Comparison of ENCODE assay signal across 12 mouse cellular contexts in genomic region chr9:110287321-110287924, GRCm38 (mm10). TPM values are rescaled to one million over a fixed set of nuclear protein-coding genes. Genes with fewer than 3 reads are reported as not detected.
DNase-seq lines count a peak whose midpoint lies in the region; ATAC-seq and TF ChIP-seq lines count a peak whose summit lies in the region.
"Had no signal": no experiment of that assay in that cellular context is flagged by ENCODE, and none has a peak within 500 bp of the region (broad histone marks: within the 10 kb centered on the region; RNA-seq: fewer than 3 reads in every experiment).

No protein-coding gene starts in this region.

- no peak overlapping the region for H3K4me2 ChIP-seq in forebrain, postnatal 0 days (ENCODE audit: low read depth)
- H3K4me2 ChIP-seq in liver, postnatal 0 days (ENCODE audit: low read depth, low read length), result no peak overlapping the region
- H3K4me2 ChIP-seq in liver, embryonic 11.5 days, result no peak overlapping the region
- H3K4me2 ChIP-seq: limb, embryonic 15.5 days had no signal

- TF ChIP-seq EP300 in liver, postnatal 0 days (IDR thresholded peaks at IDR 0.05; ENCODE audit: low read depth), result no peak

- 0 out of 2 replicates have a peak, but pooled peaks cover 6% of the 10 kb centered on the region for H3K4me1 ChIP-seq in forebrain, postnatal 0 days (ENCODE audit: insufficient read depth)
- H3K4me1 ChIP-seq in liver, postnatal 0 days (ENCODE audit: insufficient read depth), result no peaks in the 10 kb centered on the region
- H3K4me1 ChIP-seq in liver, embryonic 11.5 days (replicated peaks; ENCODE audit: control insufficient read depth, insufficient read depth, low read length), result no peaks in the 10 kb centered on the region
- H3K4me1 ChIP-seq: limb, embryonic 15.5 days had no signal

- TF ChIP-seq CTCF in forebrain, postnatal 0 days (IDR thresholded peaks at IDR 0.05; ENCODE audit: low read depth), result no peak
- TF ChIP-seq CTCF in liver, postnatal 0 days (IDR thresholded peaks at IDR 0.05; ENCODE audit: low read depth), result no peak

- H3K9ac ChIP-seq in forebrain, postnatal 0 days, result no peak overlapping the region
- no peak overlapping the region for H3K9ac ChIP-seq in liver, postnatal 0 days (replicated peaks)
- H3K9ac ChIP-seq in liver, embryonic 11.5 days (ENCODE audit: low read depth, low read length), result no peak overlapping the region
- H3K9ac ChIP-seq: limb, embryonic 15.5 days had no signal

- 17% methylated on average over 7 of the region's 7 CpGs for WGBS in forebrain, postnatal 0 days
- WGBS in liver, postnatal 0 days (ENCODE audit: insufficient replicate concordance), result 73% methylated on average over 7 of the region's 7 CpGs
- 79% methylated on average over 7 of the region's 7 CpGs for WGBS in liver, embryonic 11.5 days

- no peaks in the 10 kb centered on the region for H3K9me3 ChIP-seq in forebrain, postnatal 0 days (ENCODE audit: low read length)
- no peaks in the 10 kb centered on the region for H3K9me3 ChIP-seq in liver, postnatal 0 days (ENCODE audit: low read length)
- no peaks in the 10 kb centered on the region for H3K9me3 ChIP-seq in liver, embryonic 11.5 days (ENCODE audit: control insufficient read depth, low read length)
- H3K9me3 ChIP-seq: embryonic facial prominence, embryonic 10.5 days; limb, embryonic 15.5 days had no signal

- peak overlapping the region; percentile 72 for H3K27ac ChIP-seq in forebrain, postnatal 0 days (ENCODE audit: low read depth, low read length)
- no peak overlapping the region for H3K27ac ChIP-seq in liver, postnatal 0 days (ENCODE audit: low read depth)
- H3K27ac ChIP-seq in liver, embryonic 11.5 days (ENCODE audit: low read depth, low read length), result no peak overlapping the region
- H3K27ac ChIP-seq: embryonic facial prominence, embryonic 10.5 days; limb, embryonic 15.5 days had no signal

- peak; percentile 93 for ATAC-seq in forebrain, postnatal 0 days
- no peak for ATAC-seq in liver, postnatal 0 days
- no peak for ATAC-seq in liver, embryonic 11.5 days (replicated peaks; ENCODE audit: low FRiP score)

- peak; percentile 62 for DNase-seq in Muller cell, postnatal 12 days (ENCODE audit: inconsistent ontology term)
- peak; percentile 53 for DNase-seq in cerebellum, adult 11 months
- DNase-seq in forebrain, postnatal 0 days, result peak; percentile 79
- DNase-seq in left cerebral cortex, postnatal 10 days (ENCODE audit: extremely low spot score in 1 of 2, low spot score in 2 of 2), result peak; percentile 46 to 76
- no peak for DNase-seq in liver, postnatal 0 days
- DNase-seq in liver, embryonic 11.5 days (ENCODE audit: low spot score), result no peak
- DNase-seq in adrenal gland, postnatal 10 days, result no peak
- DNase-seq in spleen, postnatal 10 days (ENCODE audit: low spot score in 2 of 2), result no peak
- DNase-seq: gastrocnemius, postnatal 36 days; kidney, adult 18-20 months had no signal

- intact Hi-C loops in left cerebral cortex, postnatal 10 days (cut with DNase I), result no loop called here

- H3K4me3 ChIP-seq in forebrain, postnatal 0 days (ENCODE audit: low read depth, low read length), result no peak overlapping the region
- no peak overlapping the region for H3K4me3 ChIP-seq in liver, postnatal 0 days (ENCODE audit: low read depth, low read length)
- no peak overlapping the region for H3K4me3 ChIP-seq in liver, embryonic 11.5 days (ENCODE audit: low read depth, low read length)
- H3K4me3 ChIP-seq: embryonic facial prominence, embryonic 10.5 days; limb, embryonic 15.5 days had no signal

- H3K36me3 ChIP-seq in forebrain, postnatal 0 days (ENCODE audit: insufficient read depth), result no peaks in the 10 kb centered on the region
- no peaks in the 10 kb centered on the region for H3K36me3 ChIP-seq in liver, postnatal 0 days (replicated peaks; ENCODE audit: insufficient read depth, low read length)
- no peaks in the 10 kb centered on the region for H3K36me3 ChIP-seq in liver, embryonic 11.5 days (ENCODE audit: control insufficient read depth, insufficient read depth, low read length)
- H3K36me3 ChIP-seq: embryonic facial prominence, embryonic 10.5 days; limb, embryonic 15.5 days had no signal

- H3K27me3 ChIP-seq in forebrain, postnatal 0 days (ENCODE audit: insufficient read depth, low read length), result no peaks in the 10 kb centered on the region
- no peaks in the 10 kb centered on the region for H3K27me3 ChIP-seq in liver, postnatal 0 days (ENCODE audit: insufficient read depth, low read length)
- H3K27me3 ChIP-seq in liver, embryonic 11.5 days (replicated peaks; ENCODE audit: control insufficient read depth, insufficient read depth, low read length), result no peaks in the 10 kb centered on the region
- H3K27me3 ChIP-seq: limb, embryonic 15.5 days had no signal

RNA-seq across cellular contexts. Expression of gene Elp6, which starts 17.6 kb away (rescaled TPM):
- 27.8 and 35.2 TPM in 2 replicates for total RNA-seq in forebrain, postnatal 0 days (2014; rRNA removed)
- polyA plus RNA-seq in forebrain, postnatal 0 days (2015; fragmentation: Nextera tagmentation; extraction: Ambion mirVana), result 27.1 and 27.5 TPM in 2 replicates
- total RNA-seq in left cerebral cortex, postnatal 10 days (2021), result 10 to 100 TPM; 13.0 to 13.6 TPM
- polyA plus RNA-seq in liver, postnatal 0 days (2015; fragmentation: Nextera tagmentation; extraction: Ambion mirVana), result 3.2 and 3.3 TPM in 2 replicates
- 27.7 TPM in 2 replicates for polyA plus RNA-seq in liver, embryonic 11.5 days (2014; fragmentation: Nextera tagmentation; extraction: Ambion mirVana)
- 1 to 10 TPM; 6.2 to 9.2 TPM for total RNA-seq in adrenal gland, postnatal 10 days (2021)

RNA-seq across cellular contexts. Expression of gene Cspg5, which starts 43.8 kb away (rescaled TPM):
- total RNA-seq in forebrain, postnatal 0 days (2014; rRNA removed), result 365 and 387 TPM in 2 replicates
- 234 and 280 TPM in 2 replicates for polyA plus RNA-seq in forebrain, postnatal 0 days (2015; fragmentation: Nextera tagmentation; extraction: Ambion mirVana)
- total RNA-seq in left cerebral cortex, postnatal 10 days (2021), result 100 to 1,000 TPM; 529 to 558 TPM
- 0.31 and 0.41 TPM in 2 replicates for polyA plus RNA-seq in liver, postnatal 0 days (2015; fragmentation: Nextera tagmentation; extraction: Ambion mirVana)
- polyA plus RNA-seq in liver, embryonic 11.5 days (2014; fragmentation: Nextera tagmentation; extraction: Ambion mirVana), result 0.21 and 0.34 TPM in 2 replicates
- 10 to 100 TPM; 13.6 to 18.6 TPM for total RNA-seq in adrenal gland, postnatal 10 days (2021)

RNA-seq across cellular contexts. Expression of gene Scap, which starts 45.7 kb away (rescaled TPM):
- 87.6 and 111 TPM in 2 replicates for total RNA-seq in forebrain, postnatal 0 days (2014; rRNA removed)
- polyA plus RNA-seq in forebrain, postnatal 0 days (2015; fragmentation: Nextera tagmentation; extraction: Ambion mirVana), result 40.1 and 49.5 TPM in 2 replicates
- total RNA-seq in left cerebral cortex, postnatal 10 days (2021), result 100 to 1,000 TPM in 1 of 2 experiments, 10 to 100 TPM in 1; 98.0 to 106 TPM
- polyA plus RNA-seq in liver, postnatal 0 days (2015; fragmentation: Nextera tagmentation; extraction: Ambion mirVana), result 42.7 and 44.4 TPM in 2 replicates
- polyA plus RNA-seq in liver, embryonic 11.5 days (2014; fragmentation: Nextera tagmentation; extraction: Ambion mirVana), result 32.9 and 36.7 TPM in 2 replicates
- 10 to 100 TPM; 76.4 to 83.9 TPM for total RNA-seq in adrenal gland, postnatal 10 days (2021)

Comparison
In these comparisons a context has a peak if more than half of its experiments do, and no peak if none do; other contexts are left out.
1. DNase-seq: peak in Muller cell, postnatal 12 days (single experiment), cerebellum, adult 11 months (single experiment), forebrain, postnatal 0 days (single experiment) and left cerebral cortex, postnatal 10 days (2 of 2); none in liver, postnatal 0 days (single experiment), liver, embryonic 11.5 days (single experiment), adrenal gland, postnatal 10 days (single experiment) and spleen, postnatal 10 days (0 of 2).
2. RNA of gene Cspg5, which starts 43.8 kb away (total RNA-seq): 529 to 558 TPM in left cerebral cortex, postnatal 10 days and 365 to 387 TPM in forebrain, postnatal 0 days; 13.6 to 18.6 TPM in adrenal gland, postnatal 10 days; every median in the first group is over 10 times any median in the second.